Mouse (Mus musculus): ENCODE results near the gene Nxf1.
"Not testable (repeated sequence)": the region's sequence is repeated elsewhere in the genome, so short reads cannot be mapped to it uniquely, and the experiment has no call there.

Gene Nxf1

GRCm38 (mm10) chr19:8724392-8724791 is 32.5 kb upstream of the Nxf1 start:
- no peak for DNase-seq (ENCODE audit: low spot score in 2 of 2)

GRCm38 (mm10) chr19:8725081-8725613 is 31.7 kb upstream of the Nxf1 start:
- no peak for DNase-seq (ENCODE audit: low spot score in 2 of 2)

GRCm38 (mm10) chr19:8726609-8727390 is 30.1 kb upstream of the Nxf1 start:
- no peak for DNase-seq (ENCODE audit: low spot score in 2 of 2)

- DNase-seq (ENCODE audit: low spot score in 2 of 2), result no peak
Measured at GRCm38 (mm10) chr19:8727495-8728114, 29.3 kb upstream of the Nxf1 start.

GRCm38 (mm10) chr19:8728335-8729099 is 28.4 kb upstream of the Nxf1 start:
- not testable (repeated sequence) for DNase-seq (ENCODE audit: low spot score in 2 of 2)

- DNase-seq (ENCODE audit: low spot score in 2 of 2), result no peak
Measured at GRCm38 (mm10) chr19:8734334-8734733, 22.5 kb upstream of the Nxf1 start.

- DNase-seq (ENCODE audit: low spot score in 2 of 2), result peak; percentile 88 to 91
Measured at GRCm38 (mm10) chr19:8735389-8736159, 21.3 kb upstream of the Nxf1 start, which contains the start of gene Wdr74. TSS of gene Wdr74 (plus strand) at chr19:8735827.

- DNase-seq (ENCODE audit: low spot score in 2 of 2), result no peak
Measured at GRCm38 (mm10) chr19:8736160-8736467, 20.8 kb upstream of the Nxf1 start.

- DNase-seq (ENCODE audit: low spot score in 2 of 2), result no peak
Measured at GRCm38 (mm10) chr19:8738911-8739310, 18.0 kb upstream of the Nxf1 start.

- DNase-seq (ENCODE audit: low spot score in 2 of 2), result no peak
Measured at GRCm38 (mm10) chr19:8739646-8740045, 17.2 kb upstream of the Nxf1 start.

GRCm38 (mm10) chr19:8740603-8741002 is 16.3 kb upstream of the Nxf1 start, which contains the start of gene 1700092M07Rik:
TSS of gene 1700092M07Rik (plus strand) at chr19:8740718.
- DNase-seq (ENCODE audit: low spot score in 2 of 2), result no peak

GRCm38 (mm10) chr19:8741243-8741869 is 15.5 kb upstream of the Nxf1 start, which contains the start of gene Stx5a:
TSS of gene Stx5a (plus strand) at chr19:8741413.
- DNase-seq (ENCODE audit: low spot score in 2 of 2), result peak; percentile 97 to 98

GRCm38 (mm10) chr19:8742176-8742575 is 14.7 kb upstream of the Nxf1 start:
- DNase-seq (ENCODE audit: low spot score in 2 of 2), result no peak

GRCm38 (mm10) chr19:8745382-8745781 is 11.5 kb upstream of the Nxf1 start:
- DNase-seq (ENCODE audit: low spot score in 2 of 2), result no peak

- DNase-seq (ENCODE audit: low spot score in 2 of 2), result no peak
Measured at GRCm38 (mm10) chr19:8747368-8747767, 9.5 kb upstream of the Nxf1 start.

- DNase-seq (ENCODE audit: low spot score in 2 of 2), result no peak
Measured at GRCm38 (mm10) chr19:8755652-8756051, 1.2 kb upstream of the Nxf1 start.

- DNase-seq (ENCODE audit: low spot score in 2 of 2), result no peak
Measured at GRCm38 (mm10) chr19:8757471-8757998, 662 bp downstream of the Nxf1 start.

- DNase-seq (ENCODE audit: low spot score in 2 of 2), result no peak
Measured at GRCm38 (mm10) chr19:8758899-8759298, 2.0 kb downstream of the Nxf1 start.

GRCm38 (mm10) chr19:8760757-8761156 is 3.9 kb downstream of the Nxf1 start:
- DNase-seq (ENCODE audit: low spot score in 2 of 2), result no peak

GRCm38 (mm10) chr19:8763276-8763675 is 6.4 kb downstream of the Nxf1 start:
- DNase-seq (ENCODE audit: low spot score in 2 of 2), result no peak

- no peak for DNase-seq (ENCODE audit: low spot score in 2 of 2)
Measured at GRCm38 (mm10) chr19:8765562-8765961, 8.7 kb downstream of the Nxf1 start.

Measured in heart, adult 9 months (tissue).